Mouse (Mus musculus) liver, embryonic 15.5 days (tissue): ENCODE results near the gene Cox8b. TPM values are rescaled to one million over a fixed set of nuclear protein-coding genes. Genes with fewer than 3 reads are reported as not detected.
A peak's percentile ranks its signal among the peaks of the same experiment; 100 is the strongest.

ENCODE experiments used
- ATAC-seq: fragments of 200-750 bp; cut with Nextera tagmentation; 2 replicates; pipeline ENCODE4 v1.8.0; 2017; ENCODE audit warnings: moderate number of reproducible peaks, mild to moderate bottlenecking, moderate library complexity; ENCODE audit not compliant: insufficient read depth
- H3K27ac ChIP-seq: fragments of 300-500 bp; sonication (generic); replicated peaks from 2 replicates; pipeline ENCODE4 v1.5.1; 2015; ENCODE audit warnings: mild to moderate bottlenecking, inconsistent platforms
- H3K27me3 ChIP-seq: fragments of 300-500 bp; sonication (generic); 2 replicates; pipeline ENCODE4 v1.6.1; 2015; ENCODE audit warnings: mild to moderate bottlenecking, inconsistent platforms
- H3K36me3 ChIP-seq: fragments of 300-500 bp; sonication (generic); replicated peaks from 2 replicates; pipeline ENCODE4 v1.6.1; 2015; ENCODE audit warnings: moderate library complexity, mild to moderate bottlenecking, inconsistent platforms
- H3K4me1 ChIP-seq: fragments of 300-500 bp; sonication (generic); replicated peaks from 2 replicates; pipeline ENCODE4 v1.6.1; 2015; ENCODE audit warnings: inconsistent platforms
- H3K4me2 ChIP-seq: fragments of 300-500 bp; sonication (generic); 2 replicates; pipeline ENCODE4 v1.6.1; 2015; ENCODE audit warnings: moderate library complexity, mild to moderate bottlenecking, inconsistent platforms
- H3K4me3 ChIP-seq: fragments of 300-500 bp; sonication (generic); replicated peaks from 2 replicates; pipeline ENCODE4 v1.5.1; 2015; ENCODE audit warnings: mild to moderate bottlenecking, inconsistent platforms
- H3K9ac ChIP-seq: fragments of 300-500 bp; sonication (generic); 2 replicates; pipeline ENCODE4 v1.6.1; 2015; ENCODE audit warnings: moderate library complexity, mild to moderate bottlenecking, inconsistent platforms
- H3K9me3 ChIP-seq: fragments of 300-500 bp; sonication (generic); replicated peaks from 2 replicates; pipeline ENCODE4 v1.6.1; 2016; ENCODE audit warnings: inconsistent platforms
- WGBS: fragments of 180-500 bp; shearing (Covaris S2); methylation state at CpG from one replicate; pipeline ENCODE4 v1.1.7; 2015; ENCODE audit warnings: mixed read lengths; ENCODE audit not compliant: insufficient replicate concordance; 5-methylcytosine and 5-hydroxymethylcytosine counted together
- polyA plus RNA-seq: library from polyadenylated mRNA; unstranded; fragments of >200 nt; fragmentation: Nextera tagmentation; extraction: Ambion mirVana; gene quantifications from 2 replicates; pipeline ENCODE4 v1.2.1, GENCODE M21; 2015

Gene Cox8b
- polyA plus RNA-seq, 1 experiment from 2014 or later: 3.6 TPM

DNA sequence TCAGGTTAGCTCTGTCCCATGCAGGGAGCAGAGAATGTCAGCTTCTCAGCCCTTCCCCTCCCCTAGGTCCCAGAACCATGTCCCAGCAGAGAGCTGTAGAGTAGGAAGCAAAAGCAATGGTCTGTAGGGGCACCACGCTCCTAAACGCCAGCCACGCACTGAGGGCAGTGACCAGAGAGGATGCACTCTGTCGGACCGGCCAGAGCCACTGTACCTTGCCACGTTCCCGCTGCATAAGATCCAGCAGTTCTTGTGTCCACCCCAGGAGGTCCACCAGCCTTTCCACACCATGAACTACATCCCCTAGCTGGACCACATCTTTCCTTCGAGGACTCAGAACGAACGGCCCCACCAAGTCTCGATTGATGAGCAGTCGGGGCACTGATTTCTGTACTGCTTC lies 35.5 kb downstream of the Cox8b start:
- no peak for ATAC-seq
- H3K27ac ChIP-seq: no peak overlapping the region
- no peak overlapping the region for H3K4me3 ChIP-seq
- H3K4me1 ChIP-seq: no peaks in the 10 kb centered on the region
- no peak overlapping the region for H3K9ac ChIP-seq
- H3K4me2 ChIP-seq: no peak overlapping the region
- no peaks in the 10 kb centered on the region for H3K27me3 ChIP-seq
- peaks cover 87% of the 10 kb centered on the region for H3K36me3 ChIP-seq
- WGBS: 70% methylated on average over 12 of the region's 12 CpGs
- H3K9me3 ChIP-seq: no peaks in the 10 kb centered on the region

DNA sequence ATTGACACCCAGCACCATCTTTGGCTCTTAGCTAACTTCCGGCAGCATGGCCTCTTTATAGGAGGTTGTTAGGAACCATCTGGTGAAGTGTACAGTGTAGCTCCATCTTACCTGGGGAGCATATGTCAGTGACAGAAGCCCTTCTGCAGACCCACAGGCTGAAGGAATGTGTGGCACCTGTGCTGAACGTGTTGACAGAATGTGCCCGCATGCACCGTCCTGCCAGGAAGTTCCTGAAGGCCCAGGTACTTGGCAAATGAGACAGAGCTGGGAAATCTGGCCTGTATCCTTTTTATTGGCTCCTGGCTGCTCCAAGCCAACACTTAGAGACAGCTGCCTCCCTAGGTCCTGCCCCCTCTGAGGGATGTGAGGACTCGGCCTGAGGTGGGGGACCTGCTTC lies 39.5 kb downstream of the Cox8b start:
- no peaks in the 10 kb centered on the region for H3K27me3 ChIP-seq
- peaks cover 76% of the 10 kb centered on the region for H3K36me3 ChIP-seq
- 84% methylated on average over 5 of the region's 5 CpGs for WGBS
- no peak overlapping the region for H3K27ac ChIP-seq
- no peaks in the 10 kb centered on the region for H3K9me3 ChIP-seq
- peaks cover 28% of the 10 kb centered on the region for H3K4me1 ChIP-seq
- no peak overlapping the region for H3K9ac ChIP-seq
- H3K4me2 ChIP-seq: no peak overlapping the region
- no peak overlapping the region for H3K4me3 ChIP-seq
- no peak for ATAC-seq

DNA sequence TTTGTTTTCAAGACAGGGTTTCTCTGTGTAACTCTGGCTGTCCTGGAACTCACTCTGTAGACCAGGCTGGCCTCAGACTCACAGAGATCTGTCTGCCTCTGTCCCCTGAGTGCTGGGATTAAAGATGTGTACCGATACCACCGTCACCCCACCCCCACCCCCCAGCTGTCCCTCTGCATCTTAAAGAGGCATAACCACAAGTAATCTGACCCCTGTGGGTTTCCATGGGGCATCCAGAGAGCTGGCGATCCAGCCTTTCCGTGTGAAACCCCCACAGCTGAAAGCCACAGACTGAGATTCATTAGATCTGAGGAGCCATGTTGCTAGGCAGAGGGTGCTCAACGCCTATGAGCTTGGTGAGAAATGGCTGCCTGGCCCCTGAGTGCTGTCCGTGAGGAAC lies 40.2 kb downstream of the Cox8b start:
- no peak overlapping the region for H3K4me3 ChIP-seq
- peaks cover 69% of the 10 kb centered on the region for H3K36me3 ChIP-seq
- WGBS: 68% methylated on average over 6 of the region's 6 CpGs
- H3K27me3 ChIP-seq: no peaks in the 10 kb centered on the region
- H3K4me2 ChIP-seq: no peak overlapping the region
- no peaks in the 10 kb centered on the region for H3K9me3 ChIP-seq
- H3K4me1 ChIP-seq: peaks cover 36% of the 10 kb centered on the region
- H3K9ac ChIP-seq: no peak overlapping the region
- no peak for ATAC-seq
- no peak overlapping the region for H3K27ac ChIP-seq

DNA sequence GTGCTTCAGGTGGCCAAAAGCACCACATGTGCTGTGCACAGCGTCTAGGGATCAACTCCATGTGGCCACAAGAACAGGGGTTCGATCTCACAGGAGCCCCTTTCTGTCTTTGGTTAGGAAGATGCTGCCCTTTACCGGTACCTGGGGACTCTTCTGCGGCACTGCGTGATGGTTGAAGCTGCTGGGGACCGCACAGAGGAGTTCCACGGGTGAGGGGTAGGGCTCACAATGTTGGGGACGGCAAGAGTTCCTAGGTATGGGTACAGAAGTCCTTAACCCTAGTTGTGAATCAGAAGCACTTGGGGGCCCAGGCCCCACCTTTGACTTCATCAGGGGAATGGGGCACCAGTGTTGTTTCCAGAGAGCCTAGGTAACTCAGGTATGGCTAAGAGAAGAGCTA lies 41.5 kb downstream of the Cox8b start:
- Histone ChIP-seq H3K27me3 (no peaks in the 10 kb centered on the region), H3K4me2 (peak overlapping the region; percentile 97), H3K27ac (no peak overlapping the region), H3K9ac (peak overlapping the region; percentile 90; the same call in 1 of the 2 replicates), H3K4me3 (peak overlapping the region; percentile 90), H3K36me3 (peaks cover 68% of the 10 kb centered on the region), H3K4me1 (peaks cover 47% of the 10 kb centered on the region), H3K9me3 (no peaks in the 10 kb centered on the region)
- ATAC-seq: no peak
- 84% methylated on average over 8 of the region's 8 CpGs for WGBS

DNA sequence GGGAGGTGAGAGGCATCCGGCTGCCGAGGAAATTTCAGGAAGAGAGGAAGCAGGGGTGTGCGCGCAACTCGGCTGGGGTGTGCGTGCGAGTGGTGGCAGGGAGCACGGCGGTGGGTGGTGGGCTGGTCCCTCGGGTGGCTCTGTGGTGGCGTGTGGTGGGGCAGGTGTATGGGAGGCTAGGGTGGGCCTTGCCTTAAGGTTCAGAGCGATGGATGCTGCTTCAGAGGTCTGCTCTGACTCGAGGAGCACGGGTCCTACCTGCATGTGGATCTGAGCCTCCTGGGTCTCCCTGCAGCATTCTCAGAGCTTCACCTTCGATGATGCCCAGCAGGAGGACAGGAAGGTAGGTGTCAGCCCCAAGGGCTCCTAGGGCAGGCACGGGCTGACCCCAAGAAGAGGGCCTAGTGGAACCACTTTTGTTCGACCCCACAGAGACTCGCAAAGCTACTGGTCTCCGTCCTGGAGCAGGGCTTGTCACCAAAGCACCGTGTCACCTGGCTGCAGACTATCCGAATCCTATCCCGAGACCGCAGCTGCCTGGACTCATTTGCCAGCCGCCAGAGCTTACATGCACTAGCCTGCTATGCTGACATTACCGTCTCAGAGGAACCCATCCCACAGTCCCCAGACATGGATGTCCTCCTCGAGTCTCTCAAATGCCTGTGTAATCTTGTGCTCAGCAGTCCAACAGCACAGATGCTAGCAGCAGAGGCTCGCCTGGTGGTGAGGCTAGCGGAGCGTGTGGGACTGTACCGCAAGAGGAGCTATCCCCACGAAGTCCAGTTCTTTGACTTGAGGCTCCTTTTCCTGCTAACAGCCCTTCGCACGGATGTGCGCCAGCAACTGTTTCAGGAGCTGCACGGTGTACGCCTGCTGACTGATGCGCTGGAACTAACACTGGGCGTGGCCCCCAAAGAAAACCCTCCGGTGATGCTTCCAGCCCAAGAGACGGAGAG lies 42.4 kb downstream of the Cox8b start, which contains the start of gene Bet1l:
Gene Bet1l, minus strand, starts transcription at position 28 of the 956 bp plus-strand sequence.
- Histone ChIP-seq H3K4me2 (peak within 1 kb of the TSS; percentile 97), H3K4me3 (peak within 1 kb of the TSS; percentile 90), H3K9ac (peak within 1 kb of the TSS; percentile 90), H3K27me3 (no peaks in the 10 kb centered on the region), H3K4me1 (peaks cover 56% of the 10 kb centered on the region), H3K36me3 (peaks cover 68% of the 10 kb centered on the region), H3K27ac (peak within 1 kb of the TSS; percentile 99), H3K9me3 (no peaks in the 10 kb centered on the region)
- WGBS: 26% methylated on average over 40 of the region's 40 CpGs
- ATAC-seq: peak; percentile 11

DNA sequence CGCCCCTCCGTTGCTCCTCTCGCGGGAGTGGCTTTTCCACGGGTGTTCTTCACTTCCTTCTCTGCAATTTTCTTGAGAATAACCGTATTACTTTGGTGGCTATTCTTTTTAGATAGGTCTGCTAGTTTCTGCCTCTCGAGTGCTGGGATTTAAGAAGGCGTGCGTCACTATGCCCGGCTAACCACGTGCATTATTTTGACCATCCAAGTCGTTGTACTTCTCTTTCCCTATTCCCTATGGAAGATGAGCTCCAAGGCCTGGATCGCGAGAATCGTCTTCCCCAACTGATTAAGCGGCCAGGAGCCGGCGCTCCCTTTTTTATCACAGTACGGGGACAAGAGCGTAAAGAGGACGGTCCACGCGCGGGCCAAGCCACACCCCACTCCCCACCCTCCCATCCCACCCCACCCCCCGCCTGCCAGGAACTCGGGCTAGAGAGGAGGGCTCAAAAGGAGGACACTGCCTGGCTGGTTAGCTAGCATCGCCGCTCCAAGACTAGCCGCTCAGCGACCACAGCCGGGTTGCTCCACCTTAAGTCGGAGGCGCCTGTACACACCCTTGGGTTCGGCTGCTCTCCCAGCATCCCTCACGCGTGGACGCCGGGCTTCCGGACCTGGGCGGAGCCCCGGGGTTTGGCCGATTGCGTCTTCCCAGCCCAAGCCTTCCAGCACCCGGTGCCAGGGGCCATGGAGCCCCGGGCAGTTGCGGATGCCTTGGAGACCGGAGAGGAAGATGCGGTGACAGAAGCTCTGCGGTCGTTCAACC lies 43.3 kb downstream of the Cox8b start, which contains the start of gene Ric8a:
Gene Ric8a, plus strand, starts transcription at position 173 of the 765 bp plus-strand sequence.
- Histone ChIP-seq H3K27ac (peak within 1 kb of the TSS; percentile 99), H3K27me3 (no peaks in the 10 kb centered on the region), H3K4me1 (peaks cover 64% of the 10 kb centered on the region), H3K9me3 (no peaks in the 10 kb centered on the region), H3K4me2 (peak within 1 kb of the TSS; percentile 97), H3K4me3 (peak within 1 kb of the TSS; percentile 90), H3K36me3 (peaks cover 68% of the 10 kb centered on the region), H3K9ac (peak within 1 kb of the TSS; percentile 90)
- under 1% methylated on average over 50 of the region's 50 CpGs for WGBS
- ATAC-seq: peak; percentile 78

DNA sequence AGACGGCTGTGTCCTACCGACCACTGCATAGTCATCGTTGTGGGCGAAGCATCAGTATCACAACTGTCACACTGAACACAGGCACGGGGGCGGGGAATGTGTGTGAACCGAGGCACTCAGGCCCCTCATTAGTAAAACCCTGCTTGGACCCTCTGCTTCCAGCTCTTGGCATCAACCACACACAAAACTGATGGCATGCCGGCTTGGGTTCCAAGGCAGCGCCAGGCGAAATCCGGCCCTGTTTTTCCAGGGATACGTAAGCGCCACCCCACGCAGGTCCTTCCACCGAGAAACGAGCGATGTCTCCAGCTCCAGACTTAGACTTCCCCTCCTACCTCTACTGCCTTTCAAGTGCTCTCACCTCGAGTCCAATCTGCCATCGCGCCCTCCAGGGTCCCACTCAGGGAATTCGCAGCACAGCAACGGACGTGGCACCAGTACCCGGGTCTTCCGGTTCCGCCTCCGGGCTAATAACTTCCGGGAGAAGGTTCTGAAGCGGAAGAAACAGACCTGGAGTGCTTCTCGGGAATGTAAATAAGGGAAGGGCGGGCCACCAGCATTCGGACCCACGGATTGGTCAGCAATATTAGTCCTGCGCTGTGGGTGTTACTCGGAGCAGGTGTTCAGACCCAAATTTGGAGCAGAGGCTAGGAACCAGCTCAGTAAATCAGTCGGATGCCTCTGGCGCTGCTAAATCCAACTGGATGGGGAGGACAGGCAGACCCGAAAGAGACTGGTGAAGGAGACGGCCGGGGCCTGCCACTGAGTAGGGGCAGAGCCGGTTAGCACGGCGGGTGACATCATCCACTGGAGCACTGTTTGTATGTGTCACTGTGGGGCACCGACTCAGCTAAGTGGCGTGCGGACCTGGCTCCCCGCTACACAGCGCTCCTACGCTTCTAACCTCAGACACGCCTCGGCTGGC lies 44.1 kb downstream of the Cox8b start, which contains the start of gene Gm45785:
Gene Gm45785, minus strand, starts transcription at position 472 of the 925 bp plus-strand sequence.
- Histone ChIP-seq H3K27ac (peak within 1 kb of the TSS; percentile 99), H3K4me1 (peaks cover 64% of the 10 kb centered on the region), H3K4me3 (peak within 1 kb of the TSS; percentile 90), H3K9me3 (no peaks in the 10 kb centered on the region), H3K9ac (peak within 1 kb of the TSS; percentile 90), H3K27me3 (no peaks in the 10 kb centered on the region), H3K4me2 (peak within 1 kb of the TSS; percentile 97), H3K36me3 (peaks cover 67% of the 10 kb centered on the region)
- peak; percentile 73 for ATAC-seq
- under 1% methylated on average over 51 of the region's 51 CpGs for WGBS

DNA sequence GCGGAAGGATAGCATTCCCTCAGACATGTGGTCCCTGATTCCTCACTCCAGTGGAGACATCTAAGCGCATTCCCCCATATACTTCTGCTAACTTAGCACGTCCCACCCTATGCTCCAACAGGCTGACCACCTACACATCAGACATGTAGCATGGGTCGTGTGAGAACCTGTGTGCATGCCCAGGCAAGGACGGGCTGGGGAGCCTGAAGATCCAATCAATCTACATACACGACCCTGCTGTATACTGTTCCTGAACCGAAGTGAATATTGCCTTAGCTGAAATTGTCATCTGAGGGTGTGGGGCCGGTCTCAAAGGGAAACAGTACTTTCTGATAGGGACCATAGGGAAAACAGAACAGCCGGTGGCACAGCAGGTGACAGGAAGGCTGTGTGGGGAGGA lies 45.1 kb downstream of the Cox8b start:
- Histone ChIP-seq H3K4me3 (peak overlapping the region; percentile 90), H3K27me3 (no peaks in the 10 kb centered on the region), H3K9me3 (no peaks in the 10 kb centered on the region), H3K27ac (peak overlapping the region; percentile 99), H3K36me3 (peaks cover 57% of the 10 kb centered on the region), H3K9ac (peak overlapping the region; percentile 90), H3K4me1 (peaks cover 64% of the 10 kb centered on the region), H3K4me2 (peak overlapping the region; percentile 97)
- ATAC-seq: no peak
- 56% methylated on average over 9 of the region's 9 CpGs for WGBS

DNA sequence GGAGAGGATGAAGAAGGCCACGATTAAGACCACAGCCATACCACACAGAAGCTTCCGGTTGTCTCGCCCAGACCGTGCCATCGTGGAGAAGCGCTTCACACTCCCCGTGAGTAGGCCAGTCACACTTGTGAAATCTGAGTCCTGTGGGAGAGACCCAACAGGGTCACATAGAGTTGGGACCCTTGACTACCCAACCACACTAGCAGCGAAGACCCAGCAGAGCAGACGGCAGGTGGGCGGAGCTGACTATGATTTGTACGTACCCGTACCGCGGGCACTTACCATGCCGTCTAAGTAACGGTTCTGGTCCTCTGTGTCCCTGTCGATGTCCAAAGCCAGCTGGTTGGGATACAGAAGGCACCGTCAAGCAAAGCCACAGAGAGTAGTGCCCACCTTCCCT lies 45.8 kb downstream of the Cox8b start:
- no peak for ATAC-seq
- no peak overlapping the region for H3K9ac ChIP-seq
- H3K36me3 ChIP-seq: peaks cover 50% of the 10 kb centered on the region
- peak overlapping the region; percentile 90; the same call in 1 of the 2 replicates for H3K4me3 ChIP-seq
- H3K27ac ChIP-seq: 0 out of 2 replicates have a peak overlapping the region, but pooled peaks have one; percentile 20
- H3K4me2 ChIP-seq: peak overlapping the region; percentile 97
- peaks cover 64% of the 10 kb centered on the region for H3K4me1 ChIP-seq
- H3K27me3 ChIP-seq: no peaks in the 10 kb centered on the region
- WGBS: 86% methylated on average over 18 of the region's 18 CpGs
- H3K9me3 ChIP-seq: no peaks in the 10 kb centered on the region

DNA sequence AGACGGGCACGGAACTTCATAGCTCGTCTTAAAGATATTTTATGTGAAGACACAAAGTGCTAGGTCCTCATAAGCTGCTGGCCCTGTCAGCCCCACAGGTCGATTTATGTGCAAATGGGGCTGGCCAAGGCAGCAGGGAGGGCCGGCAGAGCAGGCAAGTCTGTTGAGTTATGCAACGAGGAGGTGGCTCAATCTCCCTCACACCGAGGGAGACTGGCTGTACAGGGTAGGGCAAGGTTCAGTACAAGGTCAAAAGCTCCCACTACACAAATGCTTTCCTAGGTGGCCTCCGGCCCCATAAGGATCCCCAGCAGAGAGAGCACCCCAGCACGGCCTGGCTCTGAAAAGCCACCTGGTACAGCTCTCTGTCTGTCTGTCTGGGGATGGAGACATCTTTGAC lies 46.9 kb downstream of the Cox8b start:
- no peak for ATAC-seq
- Histone ChIP-seq H3K4me3 (no peak overlapping the region), H3K9me3 (no peaks in the 10 kb centered on the region), H3K27ac (peak overlapping the region; percentile 24), H3K4me1 (peaks cover 55% of the 10 kb centered on the region), H3K4me2 (no peak overlapping the region), H3K9ac (no peak overlapping the region), H3K27me3 (no peaks in the 10 kb centered on the region), H3K36me3 (peaks cover 40% of the 10 kb centered on the region)
- WGBS: 66% methylated on average over 9 of the region's 9 CpGs
